Mouse (Mus musculus) C2C12 (cell line): Measurements from ENCODE around the gene Ppp2r5a. TPM values are rescaled to one million over a fixed set of nuclear protein-coding genes. Genes with fewer than 3 reads are reported as not detected.

Experiments used
- H3K27me3 ChIP-seq: one replicate; pipeline ENCODE4 v1.6.1; 2011; ENCODE audit not compliant: control insufficient read depth, insufficient read depth, insufficient read length
- H3K36me3 ChIP-seq: one replicate; pipeline ENCODE4 v1.6.1; 2011; ENCODE audit not compliant: control insufficient read depth, insufficient read depth
- H3K4me3 ChIP-seq: one replicate; pipeline ENCODE4 v1.5.1; 2011; ENCODE audit warnings: mild to moderate bottlenecking, control low read depth; ENCODE audit not compliant: poor library complexity, insufficient read depth, severe bottlenecking
- H3K79me2 ChIP-seq: one replicate; pipeline ENCODE4 v1.6.1; 2011; ENCODE audit not compliant: control insufficient read depth, insufficient read depth
- H3K79me3 ChIP-seq: one replicate; pipeline ENCODE4 v1.6.1; 2011; ENCODE audit warnings: low read depth, control low read depth
- H3ac ChIP-seq: one replicate; pipeline ENCODE3; 2011; ENCODE audit warnings: low read depth; ENCODE audit not compliant: control insufficient read depth, insufficient read length
- CEBPB ChIP-seq: IDR thresholded peaks from one replicate; pipeline ENCODE4 v1.6.1; 2011; ENCODE audit warnings: low read depth, mild to moderate bottlenecking, control low read depth, moderate library complexity
- CTCF ChIP-seq: IDR thresholded peaks from one replicate; pipeline ENCODE4 v1.5.1; 2011; ENCODE audit not compliant: control insufficient read depth, insufficient read depth, insufficient read length
- FOSL1 ChIP-seq: IDR thresholded peaks from one replicate; pipeline ENCODE4 v1.8.0; 2011; ENCODE audit warnings: mild to moderate bottlenecking, low read length; ENCODE audit not compliant: poor library complexity, insufficient read depth, severe bottlenecking
- MAX ChIP-seq: IDR thresholded peaks from one replicate; pipeline ENCODE4 v1.6.1; 2011; ENCODE audit warnings: mild to moderate bottlenecking, control low read depth
- MYOD1 ChIP-seq: IDR thresholded peaks from one replicate; pipeline ENCODE4 v1.6.1; 2011; ENCODE audit warnings: low read depth; ENCODE audit not compliant: control insufficient read depth, insufficient read length
- MYOG ChIP-seq: IDR thresholded peaks from one replicate; pipeline ENCODE4 v1.6.1; 2011; ENCODE audit not compliant: control insufficient read depth, insufficient read length; ENCODE audit errors: extremely low read depth
- USF1 ChIP-seq: IDR thresholded peaks from one replicate; pipeline ENCODE4 v1.6.1; 2011; ENCODE audit warnings: low read depth, mild to moderate bottlenecking, control low read depth, moderate library complexity
- polyA plus RNA-seq: library from polyadenylated mRNA; unstranded; fragments of >200 nt; fragmentation: generic; extraction: Trizol; gene quantifications from one replicate; pipeline ENCODE4 v1.2.1, GENCODE M21; 2012; ENCODE audit warnings: missing spikeins

The Ppp2r5a gene
- polyA plus RNA-seq, 1 experiment: 21.5 TPM

- no peaks in the 10 kb centered on the region for H3K27me3 ChIP-seq
- TF ChIP-seq CTCF: no peak
- TF ChIP-seq MYOD1: no peak
- TF ChIP-seq CEBPB: no peak
- no peak for TF ChIP-seq FOSL1
- TF ChIP-seq MAX: no peak
- no peak for TF ChIP-seq MYOG
- TF ChIP-seq USF1: no peak
- no peaks in the 10 kb centered on the region for H3K79me3 ChIP-seq
- no peaks in the 10 kb centered on the region for H3K36me3 ChIP-seq
- no peaks in the 10 kb centered on the region for H3K79me2 ChIP-seq
- H3K4me3 ChIP-seq: no peak overlapping the region
- H3ac ChIP-seq: no peak overlapping the region
Observed at GRCm38 (mm10) chr1:191306316-191306715, 96.8 kb downstream of the Ppp2r5a start.

GRCm38 (mm10) chr1:191305610-191306009 lies 97.5 kb downstream of the Ppp2r5a start:
- no peaks in the 10 kb centered on the region for H3K79me2 ChIP-seq
- no peaks in the 10 kb centered on the region for H3K36me3 ChIP-seq
- peak; percentile 9 for TF ChIP-seq CTCF
- TF ChIP-seq MYOD1: no peak
- no peak for TF ChIP-seq USF1
- no peak for TF ChIP-seq FOSL1
- no peak for TF ChIP-seq CEBPB
- H3ac ChIP-seq: no peak overlapping the region
- H3K4me3 ChIP-seq: no peak overlapping the region
- no peaks in the 10 kb centered on the region for H3K27me3 ChIP-seq
- no peaks in the 10 kb centered on the region for H3K79me3 ChIP-seq

GRCm38 (mm10) chr1:191304216-191304615 lies 98.9 kb downstream of the Ppp2r5a start:
- TF ChIP-seq MYOD1 (no peak), MYOG (no peak), CEBPB (no peak), FOSL1 (no peak), CTCF (no peak), MAX (no peak), USF1 (no peak)
- H3K4me3 ChIP-seq: no peak overlapping the region

GRCm38 (mm10) chr1:191303736-191304135 lies 99.3 kb downstream of the Ppp2r5a start:
- H3K79me3 ChIP-seq: no peaks in the 10 kb centered on the region
- H3K4me3 ChIP-seq: no peak overlapping the region
- no peaks in the 10 kb centered on the region for H3K27me3 ChIP-seq
- TF ChIP-seq CTCF: no peak
- TF ChIP-seq MYOG: no peak
- TF ChIP-seq FOSL1: no peak
- TF ChIP-seq MYOD1: no peak
- TF ChIP-seq CEBPB: no peak
- no peak for TF ChIP-seq USF1
- TF ChIP-seq MAX: no peak
- H3K36me3 ChIP-seq: no peaks in the 10 kb centered on the region
- no peak overlapping the region for H3ac ChIP-seq
- H3K79me2 ChIP-seq: no peaks in the 10 kb centered on the region

More at GRCm38 (mm10) chr1:191304216-191304615, 98.9 kb downstream of the Ppp2r5a start:
- Histone ChIP-seq H3K79me3 (no peaks in the 10 kb centered on the region), H3K27me3 (no peaks in the 10 kb centered on the region), H3K79me2 (no peaks in the 10 kb centered on the region), H3ac (no peak overlapping the region), H3K36me3 (no peaks in the 10 kb centered on the region)

Other genes with a start within 250 kb of the Ppp2r5a start
- not detected for gene Fam71a, start 238.5 kb downstream of the Ppp2r5a start, polyA plus RNA-seq
- gene Atf3, start 185.2 kb downstream of the Ppp2r5a start, polyA plus RNA-seq: 1.4 TPM
- 98.5 TPM for gene Nenf, start 85.1 kb downstream of the Ppp2r5a start, polyA plus RNA-seq
- 9.8 TPM for gene Tmem206, start 77.4 kb downstream of the Ppp2r5a start, polyA plus RNA-seq
- gene Dtl, start 172.3 kb upstream of the Ppp2r5a start, polyA plus RNA-seq: 8.6 TPM
- 24.1 TPM for gene Ints7, start 172.4 kb upstream of the Ppp2r5a start, polyA plus RNA-seq